Mouse (Mus musculus): Measurements from ENCODE around the gene BC053393. TPM values are rescaled to one million over a fixed set of nuclear protein-coding genes. Genes with fewer than 3 reads are reported as not detected.

BC053393 gene
- polyA plus RNA-seq (2016; fragmentation: Nextera tagmentation; extraction: Ambion mirVana) = 0.16 TPM in 1 of 2 replicates, not detected in the other

DNA sequence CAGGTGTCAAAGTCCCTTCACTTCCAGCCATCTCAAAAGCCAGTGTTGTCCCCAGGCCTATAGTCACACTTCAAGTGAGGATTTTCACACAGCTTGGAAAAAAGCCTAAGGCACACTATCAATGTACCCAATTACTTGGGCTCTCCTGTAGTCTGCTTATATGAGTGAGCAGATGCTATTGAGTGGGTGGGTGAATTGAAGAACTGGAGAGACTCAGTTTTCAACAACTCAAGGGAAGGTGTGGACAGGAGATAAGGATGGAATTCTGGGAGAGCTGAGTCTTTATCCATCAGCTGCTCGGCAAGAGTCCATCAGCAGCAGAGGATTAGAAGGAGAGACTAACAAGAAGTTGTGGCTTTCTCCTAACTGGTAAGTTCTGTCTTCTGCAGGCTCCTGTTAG, at the start of gene BC053393:
Gene BC053393, plus strand, starts transcription at position 210 of the 400 bp plus-strand sequence.
- H3K9ac ChIP-seq (replicated peaks) = no peak within 1 kb of the TSS
- no peaks in the 10 kb centered on the region for H3K36me3 ChIP-seq
- no peak within 1 kb of the TSS for H3K4me2 ChIP-seq
- H3K4me3 ChIP-seq (replicated peaks) = no peak within 1 kb of the TSS
- H3K9me3 ChIP-seq = no peaks in the 10 kb centered on the region
- ATAC-seq (ENCODE audit: insufficient number of reproducible peaks, insufficient read depth, low FRiP score, low TSS enrichment, low read depth) = no peak
- no peaks in the 10 kb centered on the region for H3K27me3 ChIP-seq
- WGBS = 67% methylated on average over 1 of the region's 1 CpGs
- no peaks in the 10 kb centered on the region for H3K4me1 ChIP-seq (replicated peaks)
- H3K27ac ChIP-seq = no peak within 1 kb of the TSS

- WGBS = 88% methylated on average over 3 of the region's 3 CpGs
- H3K9me3 ChIP-seq = no peaks in the 10 kb centered on the region
Measured at GRCm38 (mm10) chr11:46522719-46523118, 48.6 kb upstream of the BC053393 start.

DNA sequence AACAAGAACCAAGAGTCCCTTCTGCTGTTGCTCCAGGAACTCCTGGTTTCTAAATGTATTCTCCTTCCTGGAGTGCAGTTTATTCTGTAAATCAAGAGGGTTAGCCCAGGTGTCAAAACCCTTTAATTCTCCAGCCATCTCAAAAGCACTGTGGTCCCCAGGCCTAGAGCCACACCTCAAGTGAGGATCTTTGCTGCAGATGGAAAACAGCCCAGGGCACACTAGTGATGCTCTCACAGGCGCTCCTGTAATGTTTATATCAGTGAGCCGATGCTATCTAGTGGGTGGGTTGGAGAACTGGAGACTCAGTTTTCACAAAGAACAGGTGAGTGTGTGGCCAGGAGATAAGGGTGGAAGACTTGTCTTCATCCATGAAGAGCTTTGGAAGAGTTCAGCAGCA, 47.4 kb upstream of the BC053393 start, which contains the start of gene Gm12169:
Gene Gm12169, plus strand, starts transcription at position 301 of the 400 bp plus-strand sequence.
- Histone ChIP-seq H3K9ac (replicated peaks) (no peak within 1 kb of the TSS), H3K36me3 (no peaks in the 10 kb centered on the region), H3K4me1 (replicated peaks) (no peaks in the 10 kb centered on the region), H3K27ac (no peak within 1 kb of the TSS), H3K4me3 (replicated peaks) (no peak within 1 kb of the TSS), H3K27me3 (no peaks in the 10 kb centered on the region), H3K4me2 (no peak within 1 kb of the TSS), H3K9me3 (no peaks in the 10 kb centered on the region)
- ATAC-seq (ENCODE audit: insufficient number of reproducible peaks, insufficient read depth, low FRiP score, low TSS enrichment, low read depth) = no peak
- WGBS = 87% methylated on average over 2 of the region's 2 CpGs

More at GRCm38 (mm10) chr11:46522719-46523118, 48.6 kb upstream of the BC053393 start:
- no peak for ATAC-seq (ENCODE audit: insufficient number of reproducible peaks, insufficient read depth, low FRiP score, low TSS enrichment, low read depth)
- no peak overlapping the region for H3K9ac ChIP-seq (replicated peaks)
- no peak overlapping the region for H3K4me3 ChIP-seq (replicated peaks)
- H3K36me3 ChIP-seq = no peaks in the 10 kb centered on the region
- H3K4me2 ChIP-seq = no peak overlapping the region
- no peaks in the 10 kb centered on the region for H3K27me3 ChIP-seq
- no peaks in the 10 kb centered on the region for H3K4me1 ChIP-seq (replicated peaks)
- no peak overlapping the region for H3K27ac ChIP-seq

DNA sequence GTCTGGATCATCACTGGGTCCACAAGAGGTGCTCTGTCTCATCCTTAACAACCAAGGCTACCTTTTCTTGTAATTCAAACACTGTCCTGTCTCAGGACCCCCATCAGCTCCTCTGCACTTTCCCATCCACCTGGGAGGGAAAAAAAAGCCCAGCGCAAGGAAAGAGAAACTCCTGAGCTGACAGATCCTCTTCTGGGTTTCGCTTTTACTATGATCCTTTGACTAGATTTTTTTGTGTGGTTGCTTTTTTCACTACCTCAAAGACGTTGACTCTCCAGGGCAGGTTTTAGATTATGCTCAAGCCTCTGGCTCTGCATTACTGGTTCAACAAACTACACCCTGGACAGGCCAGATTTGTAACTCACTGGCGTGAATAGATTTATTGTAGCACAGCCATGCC, 41.2 kb upstream of the BC053393 start:
- Histone ChIP-seq H3K27me3 (no peaks in the 10 kb centered on the region), H3K4me3 (replicated peaks) (no peak overlapping the region), H3K27ac (no peak overlapping the region), H3K9me3 (no peaks in the 10 kb centered on the region), H3K4me2 (no peak overlapping the region), H3K36me3 (no peaks in the 10 kb centered on the region), H3K4me1 (replicated peaks) (no peaks in the 10 kb centered on the region), H3K9ac (replicated peaks) (no peak overlapping the region)
- WGBS = 72% methylated on average over 4 of the region's 4 CpGs
- no peak for ATAC-seq (ENCODE audit: insufficient number of reproducible peaks, insufficient read depth, low FRiP score, low TSS enrichment, low read depth)

- no peak for ATAC-seq (ENCODE audit: insufficient number of reproducible peaks, insufficient read depth, low FRiP score, low TSS enrichment, low read depth)
- no peak overlapping the region for H3K4me2 ChIP-seq
- no peaks in the 10 kb centered on the region for H3K9me3 ChIP-seq
- no peaks in the 10 kb centered on the region for H3K27me3 ChIP-seq
- 79% methylated on average over 4 of the region's 4 CpGs for WGBS
- no peak overlapping the region for H3K4me3 ChIP-seq (replicated peaks)
- H3K4me1 ChIP-seq (replicated peaks) = no peaks in the 10 kb centered on the region
- no peaks in the 10 kb centered on the region for H3K36me3 ChIP-seq
- H3K9ac ChIP-seq (replicated peaks) = no peak overlapping the region
- no peak overlapping the region for H3K27ac ChIP-seq
Measured at GRCm38 (mm10) chr11:46536978-46537377, 34.4 kb upstream of the BC053393 start.

DNA sequence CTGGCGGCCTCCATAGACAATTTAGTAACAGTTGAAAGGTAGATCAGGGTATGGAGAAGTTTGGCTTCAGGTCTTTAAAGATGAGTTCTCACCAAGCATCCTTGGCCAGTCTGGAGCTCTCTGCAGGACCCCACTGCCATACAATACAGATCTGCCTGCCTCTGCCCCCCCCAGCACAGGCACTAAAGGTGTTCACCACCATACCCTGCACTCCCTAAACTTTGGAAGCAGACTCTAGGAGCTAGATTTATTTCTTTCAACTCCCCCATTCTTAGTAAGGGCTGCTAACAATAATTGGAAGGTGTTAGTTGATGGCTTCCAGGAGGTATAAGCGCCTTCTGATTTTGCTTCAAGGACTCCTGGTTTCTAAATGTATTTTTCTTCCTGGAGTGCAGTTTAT, 27.8 kb upstream of the BC053393 start:
- no peaks in the 10 kb centered on the region; the same call in 1 of the 2 replicates for H3K4me1 ChIP-seq (replicated peaks)
- H3K27me3 ChIP-seq = no peaks in the 10 kb centered on the region
- no peaks in the 10 kb centered on the region for H3K9me3 ChIP-seq
- H3K27ac ChIP-seq = no peak overlapping the region
- H3K9ac ChIP-seq (replicated peaks) = no peak overlapping the region
- no peaks in the 10 kb centered on the region for H3K36me3 ChIP-seq
- 73% methylated on average over 2 of the region's 2 CpGs for WGBS
- no peak overlapping the region for H3K4me3 ChIP-seq (replicated peaks)
- H3K4me2 ChIP-seq = no peak overlapping the region
- ATAC-seq (ENCODE audit: insufficient number of reproducible peaks, insufficient read depth, low FRiP score, low TSS enrichment, low read depth) = peak; percentile 52; the same call in 1 of the 2 replicates

DNA sequence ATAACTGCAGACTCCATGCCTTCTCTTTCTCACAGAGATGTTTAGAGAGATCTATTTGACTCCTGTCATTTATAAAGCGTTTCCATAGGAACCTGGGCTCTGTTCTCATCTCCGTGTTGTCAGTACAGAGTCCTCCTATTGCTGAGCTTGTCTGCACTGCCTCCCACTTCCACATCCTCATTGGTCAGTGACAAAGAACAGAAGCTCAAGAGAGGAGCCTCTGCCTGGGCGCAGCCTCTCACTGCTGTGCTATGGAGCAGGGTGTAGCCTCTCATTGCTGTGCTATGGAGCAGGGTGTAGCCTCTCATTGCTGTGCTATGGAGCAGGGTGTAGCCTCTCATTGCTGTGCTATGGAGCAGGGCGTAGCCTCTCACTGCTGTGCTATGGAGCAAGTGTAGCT, 21.6 kb upstream of the BC053393 start:
- Histone ChIP-seq H3K9ac (replicated peaks) (no peak overlapping the region), H3K36me3 (no peaks in the 10 kb centered on the region), H3K4me3 (replicated peaks) (no peak overlapping the region), H3K4me1 (replicated peaks) (no peaks in the 10 kb centered on the region), H3K27ac (no peak overlapping the region), H3K4me2 (no peak overlapping the region), H3K9me3 (no peaks in the 10 kb centered on the region), H3K27me3 (no peaks in the 10 kb centered on the region)
- ATAC-seq (ENCODE audit: insufficient number of reproducible peaks, insufficient read depth, low FRiP score, low TSS enrichment, low read depth) = no peak
- WGBS = 81% methylated on average over 4 of the region's 4 CpGs

GRCm38 (mm10) chr11:46552741-46553140, 18.6 kb upstream of the BC053393 start:
- ATAC-seq (ENCODE audit: insufficient number of reproducible peaks, insufficient read depth, low FRiP score, low TSS enrichment, low read depth) = no peak
- 94% methylated on average over 3 of the region's 3 CpGs for WGBS
- H3K27me3 ChIP-seq = no peaks in the 10 kb centered on the region
- H3K9me3 ChIP-seq = no peaks in the 10 kb centered on the region
- no peak overlapping the region for H3K27ac ChIP-seq
- no peak overlapping the region for H3K4me3 ChIP-seq (replicated peaks)
- no peaks in the 10 kb centered on the region for H3K4me1 ChIP-seq (replicated peaks)
- H3K4me2 ChIP-seq = no peak overlapping the region
- no peak overlapping the region for H3K9ac ChIP-seq (replicated peaks)
- no peaks in the 10 kb centered on the region for H3K36me3 ChIP-seq

- no peaks in the 10 kb centered on the region for H3K9me3 ChIP-seq
- no peaks in the 10 kb centered on the region for H3K36me3 ChIP-seq
Measured at GRCm38 (mm10) chr11:46561096-46561495, 10.2 kb upstream of the BC053393 start.

GRCm38 (mm10) chr11:46564671-46565070, 6.7 kb upstream of the BC053393 start:
- Histone ChIP-seq H3K27ac (no peak overlapping the region), H3K4me2 (no peak overlapping the region), H3K4me3 (replicated peaks) (no peak overlapping the region), H3K9me3 (no peaks in the 10 kb centered on the region), H3K27me3 (no peaks in the 10 kb centered on the region), H3K9ac (replicated peaks) (no peak overlapping the region), H3K36me3 (no peaks in the 10 kb centered on the region), H3K4me1 (replicated peaks) (no peaks in the 10 kb centered on the region)
- WGBS = 67% methylated on average over 1 of the region's 1 CpGs
- ATAC-seq (ENCODE audit: insufficient number of reproducible peaks, insufficient read depth, low FRiP score, low TSS enrichment, low read depth) = no peak

More at GRCm38 (mm10) chr11:46561096-46561495, 10.2 kb upstream of the BC053393 start:
- no peak overlapping the region for H3K9ac ChIP-seq (replicated peaks)
- no peak overlapping the region for H3K4me2 ChIP-seq
- H3K4me3 ChIP-seq (replicated peaks) = no peak overlapping the region
- H3K4me1 ChIP-seq (replicated peaks) = no peaks in the 10 kb centered on the region
- no peaks in the 10 kb centered on the region for H3K27me3 ChIP-seq
- ATAC-seq (ENCODE audit: insufficient number of reproducible peaks, insufficient read depth, low FRiP score, low TSS enrichment, low read depth) = no peak
- no peak overlapping the region for H3K27ac ChIP-seq
- WGBS = 78% methylated on average over 4 of the region's 4 CpGs

GRCm38 (mm10) chr11:46565967-46566366, 5.4 kb upstream of the BC053393 start:
- no peak overlapping the region for H3K4me2 ChIP-seq
- no peaks in the 10 kb centered on the region for H3K4me1 ChIP-seq (replicated peaks)
- 92% methylated on average over 2 of the region's 2 CpGs for WGBS
- no peak overlapping the region for H3K9ac ChIP-seq (replicated peaks)
- H3K9me3 ChIP-seq = no peaks in the 10 kb centered on the region
- no peaks in the 10 kb centered on the region for H3K27me3 ChIP-seq
- H3K36me3 ChIP-seq = no peaks in the 10 kb centered on the region
- ATAC-seq (ENCODE audit: insufficient number of reproducible peaks, insufficient read depth, low FRiP score, low TSS enrichment, low read depth) = no peak
- no peak overlapping the region for H3K4me3 ChIP-seq (replicated peaks)
- no peak overlapping the region for H3K27ac ChIP-seq

DNA sequence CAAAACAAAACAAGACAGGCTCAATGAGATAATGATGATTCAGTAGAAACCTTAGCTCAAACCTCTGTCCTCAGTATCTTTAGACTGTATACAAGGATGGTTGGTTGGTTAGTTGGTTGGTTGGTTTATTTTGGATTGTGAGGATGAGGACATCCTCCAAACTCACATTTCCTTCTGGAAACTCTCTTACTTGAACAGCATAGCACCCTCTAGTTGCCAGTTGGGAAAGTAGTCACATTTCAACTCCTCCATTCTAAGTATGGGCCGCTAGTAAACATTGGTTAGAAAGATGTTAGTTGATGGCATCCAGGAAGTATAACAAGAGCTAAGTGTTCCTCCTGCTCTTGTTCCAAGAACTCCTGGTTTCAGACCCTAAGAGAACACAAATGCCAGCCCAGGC, 2.2 kb upstream of the BC053393 start:
- Histone ChIP-seq H3K4me2 (no peak overlapping the region), H3K4me1 (replicated peaks) (no peaks in the 10 kb centered on the region), H3K9me3 (no peaks in the 10 kb centered on the region), H3K36me3 (no peaks in the 10 kb centered on the region), H3K27me3 (no peaks in the 10 kb centered on the region), H3K4me3 (replicated peaks) (no peak overlapping the region), H3K9ac (replicated peaks) (no peak overlapping the region), H3K27ac (no peak overlapping the region)
- no peak for ATAC-seq (ENCODE audit: insufficient number of reproducible peaks, insufficient read depth, low FRiP score, low TSS enrichment, low read depth)
- 79% methylated on average over 1 of the region's 1 CpGs for WGBS
